Mouse (Mus musculus) kidney, postnatal 10 days (tissue): ENCODE results near the gene Gfpt1.
"Not testable (repeated sequence)": the region's sequence is repeated elsewhere in the genome, so short reads cannot be mapped to it uniquely, and the experiment has no call there.

Experiments used
- DNase-seq: peaks from one replicate; pipeline ENCODE4 v3.0.0; 2021; ENCODE audit warnings: mixed read lengths

Gfpt1 gene

DNA sequence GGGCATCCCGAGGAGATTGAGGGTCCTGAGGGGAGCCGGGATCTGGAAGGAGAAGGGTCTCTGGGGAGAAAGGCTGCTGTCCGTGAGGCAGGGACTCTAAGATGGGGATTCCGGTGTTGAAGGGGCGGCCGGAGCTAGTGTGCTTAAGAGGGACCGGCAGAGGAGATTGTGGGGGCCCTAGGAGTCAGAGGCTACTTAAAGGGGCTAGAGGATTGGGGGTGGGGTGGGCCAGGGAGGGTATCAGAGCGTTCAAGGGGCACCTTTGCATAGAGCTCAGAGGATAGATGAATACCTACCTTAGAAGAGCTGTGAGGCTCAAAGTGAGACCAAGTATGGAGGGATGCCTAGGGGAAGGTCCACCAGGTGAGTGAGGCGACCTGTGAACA is 478 bp downstream of the Gfpt1 start:
- DNase-seq = no peak

DNA sequence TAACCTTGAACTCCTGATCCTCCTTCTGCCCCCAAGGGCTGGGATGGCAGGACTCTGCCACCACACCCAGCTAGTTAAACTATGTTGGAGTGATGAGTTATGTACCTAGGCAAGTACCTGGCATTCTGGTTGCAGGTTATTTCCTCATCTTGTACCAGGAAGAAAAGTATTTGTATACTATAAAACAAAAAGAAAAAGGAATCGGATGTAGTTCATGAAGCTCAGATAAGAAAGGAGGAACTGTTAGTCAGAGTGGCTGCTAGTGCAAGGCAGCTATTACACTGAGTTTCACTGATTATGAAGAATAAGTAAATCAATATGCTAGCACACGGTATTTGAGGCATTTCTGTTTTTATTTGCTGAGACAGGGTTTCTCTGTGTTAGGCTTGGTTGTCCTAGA is 2.2 kb downstream of the Gfpt1 start:
- no peak for DNase-seq

DNA sequence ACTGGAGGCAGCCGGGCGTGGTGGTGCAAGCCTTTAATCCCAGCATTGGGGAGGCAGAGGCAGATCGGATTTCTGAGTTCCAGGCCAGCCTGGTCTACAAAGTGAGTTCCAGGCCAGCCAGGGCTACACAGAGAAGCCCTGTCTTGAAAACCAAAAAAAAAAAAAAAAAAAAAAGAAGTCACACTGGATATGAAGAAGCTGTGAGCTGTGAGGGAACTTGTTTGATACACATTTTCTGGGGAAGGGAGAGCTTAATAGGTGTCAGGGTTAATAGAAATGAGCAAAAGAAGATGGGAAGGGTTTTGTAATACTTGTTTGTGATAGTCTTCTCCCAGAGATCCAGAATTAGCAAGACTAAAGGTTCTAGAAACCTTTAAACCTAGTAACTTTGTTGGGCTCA is 2.9 kb downstream of the Gfpt1 start:
- DNase-seq = no peak

DNA sequence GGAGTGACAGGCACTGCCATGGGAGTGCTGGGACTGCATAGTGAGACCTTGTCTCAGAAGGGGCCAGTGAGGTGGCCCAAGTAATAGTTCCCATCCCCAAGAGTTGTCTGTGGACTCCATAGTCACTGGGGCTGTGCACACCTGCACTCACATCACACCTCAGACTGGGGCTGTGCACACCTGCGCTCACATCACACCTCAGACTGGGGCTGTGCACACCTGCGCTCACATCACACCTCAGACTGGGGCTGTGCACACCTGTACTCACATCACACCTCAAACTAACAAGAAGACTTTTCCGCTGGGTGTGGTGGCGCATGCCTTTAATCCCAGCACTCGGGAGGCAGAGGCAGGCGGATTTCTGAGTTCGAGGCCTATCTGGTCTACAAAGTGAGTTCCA is 6.1 kb downstream of the Gfpt1 start:
- DNase-seq = not testable (repeated sequence)

DNA sequence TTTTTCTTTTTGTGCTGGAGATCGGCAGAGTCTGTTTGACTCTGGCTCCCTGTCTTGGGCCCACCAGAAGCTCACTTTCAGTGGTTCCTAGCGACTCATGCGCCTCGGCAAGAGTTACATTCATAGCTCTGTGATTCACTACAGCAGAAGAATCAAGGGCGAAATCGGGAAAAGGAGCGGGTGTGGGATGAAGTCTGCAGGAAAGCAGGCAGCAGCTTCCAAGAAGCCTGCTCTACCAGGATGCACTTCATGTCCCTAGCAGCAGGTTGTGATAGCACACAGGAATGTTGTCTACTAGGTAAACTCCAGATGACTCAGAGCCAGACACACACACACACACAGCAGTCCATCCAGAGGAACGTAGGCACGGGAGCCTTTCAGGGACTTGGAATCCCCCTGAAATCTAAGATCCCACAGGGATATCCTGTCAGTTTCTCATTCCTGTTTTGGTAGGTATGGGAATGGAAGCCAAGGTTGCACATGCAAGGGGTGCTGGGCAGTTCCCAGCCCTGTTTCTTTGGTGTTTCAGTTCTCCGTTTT is 9.3 kb downstream of the Gfpt1 start:
- no peak for DNase-seq

DNA sequence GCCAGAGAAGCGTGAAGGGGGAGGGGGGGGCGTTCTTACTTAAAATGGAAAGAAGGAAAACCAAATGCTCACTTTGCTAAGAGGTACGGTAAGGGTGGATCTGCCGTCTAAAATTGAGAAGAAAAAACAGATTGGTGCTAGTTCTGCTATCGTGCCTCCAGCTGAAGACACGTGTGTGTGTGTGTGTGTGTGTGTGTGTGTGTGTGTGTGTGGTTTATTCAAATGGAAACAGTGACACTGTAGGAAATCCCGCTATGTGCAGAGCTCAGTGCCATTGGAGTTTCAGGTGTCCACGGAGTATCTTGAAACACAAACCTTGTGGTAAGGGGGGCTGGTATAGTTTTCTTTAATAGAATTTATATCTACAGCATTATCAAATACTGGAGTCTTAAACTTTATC is 11.5 kb downstream of the Gfpt1 start:
- DNase-seq = no peak

DNA sequence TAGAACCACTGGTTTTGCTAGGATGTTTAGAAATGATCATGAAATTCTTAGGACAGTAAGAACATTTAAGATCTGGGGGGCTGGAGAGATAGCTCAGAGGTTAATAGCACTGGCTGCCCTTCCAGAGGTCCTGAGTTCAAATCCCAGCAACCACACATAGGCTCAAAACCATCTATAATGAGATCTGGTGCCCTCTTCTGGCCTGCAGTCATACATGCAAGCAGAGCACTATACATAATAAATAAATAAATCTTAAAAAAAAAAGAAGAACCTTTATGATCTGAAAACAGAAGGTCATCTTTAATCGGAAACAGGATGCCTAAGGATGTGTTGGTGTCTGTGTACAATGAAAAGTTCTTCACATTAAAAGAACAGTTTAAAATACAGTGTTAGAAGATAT is 17.1 kb downstream of the Gfpt1 start:
- DNase-seq = no peak

DNA sequence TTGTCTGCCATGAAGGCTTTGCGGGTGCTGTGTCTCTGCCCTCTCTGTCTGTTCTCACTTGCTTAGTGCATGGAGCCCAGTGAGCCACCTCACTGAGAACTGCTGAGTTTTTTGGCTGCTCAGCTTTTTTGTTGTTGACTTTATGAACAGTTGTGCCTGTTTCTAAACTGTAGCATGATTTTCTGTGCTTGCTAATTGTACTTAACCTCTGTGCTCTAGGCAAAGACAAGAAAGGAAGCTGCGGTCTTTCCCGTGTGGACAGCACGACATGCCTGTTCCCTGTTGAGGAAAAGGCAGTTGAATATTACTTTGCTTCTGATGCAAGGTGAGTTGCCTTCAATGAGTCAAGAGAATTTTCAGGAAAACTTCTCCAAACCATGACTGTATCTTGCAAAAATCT is 20.9 kb downstream of the Gfpt1 start:
- DNase-seq = no peak

DNA sequence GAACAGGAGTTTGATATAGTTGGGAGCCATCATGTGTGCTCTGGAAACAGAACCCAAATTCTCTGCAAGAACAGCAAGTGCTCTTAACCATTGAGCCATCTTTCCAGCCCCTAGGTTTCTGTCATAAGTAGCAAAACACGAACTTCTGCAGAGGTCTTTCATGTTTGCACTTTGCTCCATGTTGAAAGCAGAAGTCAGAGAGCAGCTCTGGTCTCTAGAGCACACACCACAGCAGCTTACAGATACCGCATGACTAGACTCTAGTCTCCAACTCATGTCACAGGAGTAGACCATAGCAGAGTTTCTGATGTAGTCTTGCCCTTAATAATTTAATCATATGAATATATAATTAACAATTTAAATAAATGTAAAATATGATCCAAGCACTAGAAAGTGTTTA is 25.6 kb downstream of the Gfpt1 start:
- no peak for DNase-seq

DNA sequence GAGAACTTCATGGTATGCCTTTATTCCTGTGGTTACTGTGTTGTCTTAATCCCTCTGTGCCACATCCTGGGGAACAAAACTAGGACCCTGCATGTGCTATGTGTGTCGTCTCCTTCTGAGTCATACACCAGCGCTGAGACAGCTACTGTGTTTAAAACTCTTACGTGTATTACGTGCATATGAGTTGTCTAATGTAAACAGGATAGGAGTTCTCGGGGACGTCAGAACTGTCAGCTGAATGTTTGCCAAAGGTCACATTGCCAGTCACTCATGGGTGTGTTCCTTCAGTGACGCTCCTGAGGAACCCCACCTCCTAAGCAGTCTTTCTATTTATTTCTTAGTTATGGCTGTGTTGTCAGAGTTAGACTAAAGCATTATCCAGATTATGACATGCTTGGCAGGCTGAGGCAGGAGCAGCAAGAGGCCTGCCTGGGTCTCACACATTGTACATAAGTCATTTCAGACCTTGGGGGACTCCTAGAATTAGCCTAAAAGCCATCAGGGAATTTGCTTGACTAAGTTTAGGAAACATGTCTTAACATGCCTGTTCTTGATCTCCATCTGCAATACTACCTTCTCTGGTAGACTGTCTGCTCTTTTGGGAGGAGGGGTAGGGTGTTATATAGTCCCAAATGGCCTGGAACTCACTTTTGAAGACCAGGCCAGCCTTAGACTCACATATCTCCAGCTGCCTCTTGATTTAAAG is 26.7 kb downstream of the Gfpt1 start:
- DNase-seq = no peak

DNA sequence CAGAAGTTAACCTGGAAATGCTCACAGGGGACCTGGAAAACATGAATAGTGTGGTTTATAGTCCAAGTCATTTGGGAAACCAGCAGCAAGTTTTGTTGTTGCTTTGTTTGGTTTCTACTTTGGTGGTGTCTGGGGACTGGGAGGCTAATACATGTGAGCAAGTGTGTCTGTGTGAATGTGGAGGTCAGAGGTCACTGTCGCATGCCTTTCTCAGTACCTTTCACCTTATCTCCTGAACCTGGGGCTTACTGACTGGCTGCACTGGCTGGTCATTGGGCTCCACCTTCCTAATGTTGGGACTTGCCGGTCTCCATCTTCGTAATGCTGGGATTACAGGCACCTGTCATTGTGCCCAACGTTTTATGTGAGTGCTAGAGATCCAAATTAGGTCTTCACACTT is 28.0 kb downstream of the Gfpt1 start:
- DNase-seq = no peak

DNA sequence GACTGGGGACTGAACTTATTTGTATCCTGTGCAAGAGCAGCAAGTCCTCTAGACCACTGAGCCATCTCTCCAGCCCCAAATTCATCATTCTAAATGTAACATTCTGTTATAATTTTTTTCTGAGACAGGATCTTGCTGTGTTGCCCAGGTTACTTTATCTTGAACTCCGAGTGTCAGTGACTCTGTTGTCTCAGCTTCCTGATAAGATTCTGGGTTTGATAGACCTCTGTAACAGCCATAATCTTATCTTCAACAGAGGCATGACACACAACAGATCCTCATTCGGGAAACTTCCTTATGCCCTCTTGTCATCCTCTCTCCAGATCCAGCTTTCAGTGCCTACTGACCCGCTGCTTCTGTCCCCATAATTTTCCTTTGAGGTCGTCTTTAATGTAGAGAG is 30.1 kb downstream of the Gfpt1 start:
- no peak for DNase-seq

DNA sequence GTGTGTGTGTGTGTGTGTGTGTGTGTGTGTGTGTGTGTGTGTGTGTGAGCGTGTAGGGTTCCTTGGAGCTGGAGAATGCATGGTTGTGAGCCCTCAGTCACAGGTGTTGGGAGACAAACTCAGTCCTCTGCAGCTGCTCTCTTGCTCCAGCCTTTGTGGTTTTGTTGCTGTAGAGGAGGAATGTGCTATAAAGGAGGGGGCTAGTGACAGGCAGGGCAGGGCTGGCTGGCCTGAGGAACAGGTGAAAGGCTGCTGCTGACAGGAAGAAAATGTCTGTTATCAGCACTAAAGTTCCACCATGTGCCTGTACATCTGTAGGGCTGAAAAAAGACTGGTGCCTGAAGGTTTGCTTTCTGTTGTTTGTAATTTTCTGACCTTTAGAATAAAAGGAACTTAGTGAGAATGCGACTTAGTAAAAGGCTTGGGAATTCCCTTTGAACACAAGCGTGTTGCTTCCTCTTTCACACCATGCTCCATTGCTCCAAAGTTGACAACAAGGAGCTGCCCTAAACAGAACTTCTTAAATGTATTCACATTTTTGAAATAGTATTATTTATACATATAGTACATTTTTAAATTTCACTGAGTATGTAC is 32.5 kb downstream of the Gfpt1 start:
- DNase-seq = no peak

DNA sequence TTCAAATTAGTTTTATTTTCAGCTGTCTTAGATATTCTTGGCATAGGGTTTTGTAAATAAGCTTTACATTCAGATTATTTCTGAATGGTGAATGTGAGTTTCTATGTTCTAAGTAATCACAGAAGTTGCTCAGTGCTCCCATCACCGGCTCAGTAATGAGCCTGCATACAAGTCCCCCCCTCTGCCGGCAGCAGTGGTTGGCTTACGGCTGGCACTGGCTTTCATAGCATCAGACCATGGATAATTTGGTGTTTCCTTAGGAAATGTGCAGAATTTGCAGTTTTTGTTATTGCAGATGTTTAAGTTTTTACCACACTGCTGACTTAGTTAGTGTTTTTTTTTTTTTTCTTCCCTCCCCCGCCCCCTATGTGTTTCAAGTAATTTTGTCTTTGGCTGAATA is 36.8 kb downstream of the Gfpt1 start:
- DNase-seq = no peak

DNA sequence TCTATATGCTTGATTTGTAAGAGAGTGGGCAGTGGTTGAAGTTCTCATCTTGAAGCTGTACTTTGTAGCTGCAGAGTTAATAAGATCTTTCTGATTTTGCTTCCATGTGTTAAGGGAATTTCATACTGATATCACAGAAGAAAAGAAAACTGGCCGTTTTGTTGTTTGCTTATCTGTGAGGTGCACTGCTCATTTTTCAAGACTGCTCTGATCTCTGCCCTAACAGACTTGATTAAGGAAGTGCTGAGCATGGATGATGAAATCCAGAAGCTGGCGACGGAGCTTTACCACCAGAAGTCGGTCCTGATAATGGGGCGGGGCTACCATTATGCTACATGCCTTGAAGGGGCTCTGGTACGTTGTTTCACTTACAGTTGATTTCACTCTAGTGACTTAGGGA is 42.4 kb downstream of the Gfpt1 start:
- no peak for DNase-seq

DNA sequence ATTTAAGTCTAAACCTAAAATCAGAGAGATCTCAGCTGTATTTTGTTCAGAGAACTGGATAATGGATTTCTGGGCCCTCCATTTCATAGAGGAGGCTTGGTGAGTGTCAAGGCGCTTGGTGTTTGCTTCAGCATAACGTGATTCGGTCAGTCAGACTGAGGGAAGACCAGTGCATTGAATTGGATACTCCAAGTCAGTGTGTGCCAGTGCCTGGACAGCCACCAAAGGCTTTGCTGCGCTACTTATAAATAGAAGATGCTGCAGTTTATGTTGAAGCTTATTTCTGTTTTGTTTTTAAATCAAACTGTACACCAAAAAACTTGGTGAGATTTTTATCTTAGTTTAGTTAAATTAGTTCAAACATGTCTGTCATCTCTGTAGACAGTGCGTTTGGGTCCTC is 45.7 kb downstream of the Gfpt1 start:
- no peak for DNase-seq

DNA sequence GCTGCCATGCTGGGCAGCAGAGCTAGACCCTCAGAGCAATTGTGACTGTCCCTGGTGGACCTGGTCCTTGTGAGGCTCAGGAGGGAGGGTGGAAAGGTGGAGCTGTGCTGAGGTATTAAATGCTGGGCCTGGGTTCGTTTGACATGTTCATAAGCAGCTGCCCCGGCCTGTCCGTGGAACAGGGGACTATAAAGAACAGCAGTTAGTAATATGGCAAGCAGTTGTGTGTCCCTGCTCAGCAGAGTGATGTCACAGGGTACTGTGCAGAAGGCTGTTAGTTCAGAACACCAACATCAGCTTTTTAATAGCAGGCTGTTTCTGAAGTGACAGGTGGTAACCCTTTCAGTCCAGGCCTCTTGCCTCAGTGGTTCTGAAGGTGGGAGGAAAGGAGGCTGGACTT is 48.2 kb downstream of the Gfpt1 start:
- DNase-seq = no peak

DNA sequence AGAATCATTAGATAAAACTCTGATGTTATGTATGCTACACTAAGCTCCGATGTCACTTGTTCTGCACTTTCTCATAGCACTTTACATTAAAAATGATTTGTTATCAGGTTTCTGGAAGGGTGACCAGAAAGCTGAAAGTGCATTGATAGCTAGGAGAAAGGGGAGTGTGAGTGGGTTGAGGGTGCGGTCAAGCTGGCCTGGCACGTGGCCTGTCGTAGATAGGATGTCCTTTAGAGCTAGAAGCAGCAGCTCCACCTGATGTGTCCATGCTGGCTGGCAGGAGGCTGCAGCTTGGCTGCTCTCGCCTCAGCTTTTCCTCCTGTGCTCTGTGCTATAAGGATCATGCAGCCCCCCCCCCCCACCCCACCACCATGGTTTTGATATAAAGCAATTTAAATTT is 49.8 kb downstream of the Gfpt1 start:
- no peak for DNase-seq

DNA sequence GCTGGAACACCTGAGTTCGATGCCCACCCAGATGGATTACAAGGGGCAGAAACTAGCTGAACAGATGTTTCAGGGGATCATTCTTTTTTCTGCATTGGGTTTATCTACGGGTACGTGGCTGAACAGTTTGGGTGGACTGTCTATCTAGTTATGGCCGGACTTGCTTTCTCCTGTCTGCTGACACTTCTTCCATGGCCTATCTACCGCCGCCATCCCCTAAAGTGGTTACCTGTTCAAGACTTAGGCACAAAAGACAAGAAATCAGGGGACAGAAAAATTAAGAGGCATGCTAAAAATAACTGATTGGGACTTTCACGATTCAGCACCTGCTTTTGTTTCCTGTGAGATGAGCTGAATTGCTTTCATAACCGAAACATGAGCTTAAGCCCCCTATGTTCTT is 51.0 kb downstream of the Gfpt1 start:
- DNase-seq = not testable (repeated sequence)

DNA sequence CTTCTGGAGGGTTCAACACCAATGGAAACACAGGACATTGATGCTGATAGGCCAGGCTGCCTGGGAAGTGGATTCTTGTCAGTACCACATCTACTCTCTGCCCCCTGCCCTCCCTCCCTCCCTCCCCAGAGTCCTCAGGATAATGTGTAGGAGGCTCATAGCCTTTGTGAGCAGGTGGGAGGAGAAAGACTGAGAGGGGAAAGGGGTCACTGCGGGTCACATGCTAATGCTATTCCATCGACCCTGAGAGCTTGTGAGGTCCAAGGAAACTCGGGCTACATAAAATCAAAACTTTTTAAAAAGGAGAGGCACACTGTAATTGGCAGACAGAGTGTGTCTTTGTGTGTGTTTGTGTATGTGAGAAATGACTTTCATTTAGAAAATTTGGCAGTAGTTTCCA is 56.6 kb downstream of the Gfpt1 start:
- DNase-seq = no peak

DNA sequence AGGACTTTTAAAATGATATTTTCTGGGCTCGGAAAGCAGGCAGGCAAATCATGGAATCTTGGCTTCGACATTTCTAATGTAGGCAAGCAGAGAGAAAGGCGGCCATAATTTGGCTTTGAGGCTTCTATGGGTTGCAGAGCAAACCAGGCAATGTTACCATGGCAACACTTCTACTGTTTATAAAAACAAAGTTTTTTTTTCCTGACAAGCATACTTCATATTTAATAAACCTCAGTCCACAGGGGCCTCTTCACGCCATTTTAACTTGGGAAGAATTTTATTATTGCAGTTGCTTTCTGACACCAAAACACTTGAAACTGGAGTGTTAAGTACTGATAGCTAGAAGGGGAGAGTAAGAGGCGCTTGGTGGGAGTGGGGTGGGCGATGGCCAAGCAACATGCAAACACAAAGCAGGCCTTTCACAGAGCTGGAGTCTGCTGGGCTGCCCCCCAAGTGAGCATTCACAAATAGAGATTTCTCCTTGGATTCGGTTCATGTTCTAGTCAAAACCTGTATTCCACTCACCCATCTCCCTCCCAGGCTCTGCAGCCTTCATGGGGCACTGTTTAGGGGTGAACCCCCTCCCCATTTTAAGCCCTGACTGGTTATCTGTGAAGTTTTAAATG is 57.1 kb downstream of the Gfpt1 start:
- no peak for DNase-seq

DNA sequence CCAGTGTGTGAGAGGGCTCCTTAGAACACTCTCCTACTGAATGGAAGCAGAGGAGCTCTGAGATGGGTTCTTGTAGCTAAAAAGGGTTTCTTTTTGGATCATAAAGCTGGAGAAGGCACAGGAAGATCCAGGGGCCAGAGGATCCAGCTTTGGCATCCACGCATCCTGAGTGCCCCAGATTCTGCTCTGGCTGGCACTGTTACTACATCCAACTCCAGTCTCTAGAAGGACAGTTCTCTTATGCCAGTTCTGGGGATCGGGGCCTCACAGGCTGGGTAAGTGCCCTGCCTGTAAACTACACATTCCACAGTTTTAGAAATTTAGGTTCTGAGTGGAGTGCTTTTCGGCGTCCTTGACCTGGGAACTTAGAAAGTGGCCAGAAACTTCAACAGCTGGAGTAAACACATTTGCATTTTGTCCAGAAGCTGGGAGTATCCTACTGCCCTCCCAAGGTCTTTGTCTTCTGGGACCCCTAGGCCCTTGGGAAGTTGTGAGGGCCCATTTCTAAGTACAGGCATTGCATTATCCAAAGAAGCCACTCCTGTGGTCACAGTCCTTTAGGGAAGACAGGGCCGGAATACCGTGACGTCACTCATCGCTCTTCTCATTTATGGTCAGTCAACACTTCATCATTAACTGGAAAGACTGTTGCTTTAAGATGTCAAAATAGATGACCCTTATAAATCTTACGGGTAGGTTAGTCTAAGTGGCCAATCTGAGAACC is 57.8 kb downstream of the Gfpt1 start:
- no peak for DNase-seq

DNA sequence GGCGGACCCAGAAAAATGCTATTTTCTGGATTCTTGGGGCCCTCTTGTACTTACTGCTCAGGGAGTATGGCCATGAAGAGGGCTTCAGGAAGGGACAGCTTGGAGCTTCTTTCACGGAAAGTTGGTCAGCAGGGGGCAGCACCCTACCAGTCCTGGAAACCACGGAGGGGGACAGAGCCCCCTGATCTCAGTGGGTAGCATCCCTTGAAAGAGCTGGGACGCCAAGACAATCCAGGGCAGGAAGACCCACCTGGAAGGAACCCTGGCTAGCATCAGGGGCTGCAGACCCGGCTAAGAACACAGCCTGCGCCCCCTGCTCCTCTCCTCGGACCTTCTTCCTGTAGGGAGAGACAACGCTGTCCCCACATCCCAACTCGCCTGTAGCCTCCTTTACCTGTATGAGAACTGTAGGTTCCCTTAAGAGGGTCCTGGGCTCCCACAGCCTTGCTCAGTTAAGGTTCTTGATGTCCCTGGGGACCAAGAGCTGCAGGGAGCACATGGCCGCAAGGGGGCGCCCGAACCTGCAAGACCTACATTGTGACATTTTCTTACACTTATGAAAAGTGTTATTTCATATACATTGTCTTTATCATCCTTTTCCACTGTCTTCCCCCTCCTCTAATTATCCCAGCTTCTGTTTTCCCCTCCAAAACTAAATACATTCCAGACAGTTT is 58.8 kb downstream of the Gfpt1 start:
- DNase-seq = peak; percentile 94
